Mouse (Mus musculus) retina, postnatal 1 day (tissue): ENCODE measurements around the gene Ctc1.

ENCODE experiments used
- DNase-seq: peaks from one replicate; pipeline ENCODE4 v3.0.0-alpha.2; 2012

Gene Ctc1

DNA sequence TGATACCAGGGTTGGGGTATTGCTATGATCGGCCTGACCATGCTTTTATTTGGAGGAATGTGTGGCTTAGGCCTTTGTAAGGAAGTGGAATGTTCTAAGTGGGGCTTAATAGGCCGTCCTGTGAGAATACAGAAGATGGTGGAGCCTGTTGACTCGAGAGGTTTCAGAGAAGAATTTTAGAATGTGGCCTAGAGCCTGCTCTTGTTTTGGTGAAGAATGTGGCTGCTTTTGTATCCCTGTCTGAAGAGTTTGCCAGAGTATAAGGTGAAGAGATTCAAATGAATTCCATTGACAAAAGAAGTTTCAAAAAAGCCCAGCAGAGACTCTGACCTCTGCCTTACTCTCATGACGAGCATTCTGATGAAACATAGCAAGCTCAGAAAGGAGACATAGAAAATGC lies 36.1 kb downstream of the Ctc1 start:
- DNase-seq: no peak

GRCm38 (mm10) chr11:69052824-69053421 lies 37.2 kb downstream of the Ctc1 start:
- DNase-seq: no peak

GRCm38 (mm10) chr11:69053848-69054247 lies 38.1 kb downstream of the Ctc1 start:
- DNase-seq: no peak

GRCm38 (mm10) chr11:69058265-69058664 lies 42.6 kb downstream of the Ctc1 start:
- DNase-seq: no peak

- no peak for DNase-seq
Observed at GRCm38 (mm10) chr11:69058729-69059356, 43.1 kb downstream of the Ctc1 start.

DNA sequence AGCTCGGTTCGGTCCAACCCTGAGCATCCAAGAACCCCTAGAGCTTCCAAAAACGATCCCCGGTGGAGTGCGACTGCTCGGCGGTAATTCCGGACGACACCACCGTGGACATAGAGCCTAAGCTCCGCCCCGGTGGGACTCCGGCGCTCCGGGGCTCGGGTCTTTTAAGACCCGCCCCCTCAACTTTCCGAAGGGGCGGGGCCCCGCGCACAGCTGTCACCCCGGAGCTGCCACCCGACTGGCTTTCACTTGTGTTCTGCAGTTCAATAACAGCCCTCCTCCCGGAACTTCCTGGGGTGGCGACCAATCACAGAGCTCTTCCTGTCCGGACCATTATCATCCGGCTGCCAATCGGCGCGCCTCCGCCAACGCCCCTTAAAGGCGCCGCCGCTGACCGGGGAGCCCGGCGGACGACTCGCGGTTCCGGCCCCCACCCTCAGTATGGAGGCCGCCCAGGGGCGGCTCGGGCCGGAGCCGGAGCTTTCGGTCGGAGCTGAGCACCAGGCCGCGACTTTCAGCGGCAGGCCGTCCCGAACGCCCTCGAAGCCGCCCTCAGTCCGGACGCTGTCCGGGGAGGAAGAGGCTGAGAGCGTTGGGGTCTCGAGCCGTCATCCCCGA lies 43.8 kb downstream of the Ctc1 start, which contains the start of gene Borcs6:
Borcs6 (plus strand) TSS at position 361 of the 618 bp plus-strand sequence.
- DNase-seq: peak; percentile 99

DNA sequence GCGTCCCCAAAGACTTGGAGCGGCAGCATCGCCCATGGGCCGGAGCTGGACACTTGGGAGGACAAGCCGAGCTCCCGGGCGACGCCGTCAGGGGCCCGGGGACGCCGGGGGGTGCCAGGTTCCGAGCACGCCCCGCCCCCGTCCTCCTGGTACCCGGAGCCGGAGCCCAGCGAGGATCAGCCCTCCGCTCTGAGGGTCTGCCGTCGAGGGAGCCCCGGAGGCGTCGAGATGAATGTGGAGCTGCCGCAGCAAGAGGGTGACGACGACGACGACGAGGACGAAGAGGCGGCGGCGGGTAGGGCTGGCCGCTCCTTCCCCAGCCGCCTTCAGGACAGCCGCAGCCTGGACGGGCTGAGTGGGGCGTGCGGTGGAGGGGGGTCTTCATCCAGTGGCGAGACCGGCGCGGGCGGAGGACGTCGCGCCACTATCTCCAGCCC lies 44.3 kb downstream of the Ctc1 start:
- no peak for DNase-seq

GRCm38 (mm10) chr11:69060448-69061254 lies 44.9 kb downstream of the Ctc1 start:
- peak; percentile 60 for DNase-seq

DNA sequence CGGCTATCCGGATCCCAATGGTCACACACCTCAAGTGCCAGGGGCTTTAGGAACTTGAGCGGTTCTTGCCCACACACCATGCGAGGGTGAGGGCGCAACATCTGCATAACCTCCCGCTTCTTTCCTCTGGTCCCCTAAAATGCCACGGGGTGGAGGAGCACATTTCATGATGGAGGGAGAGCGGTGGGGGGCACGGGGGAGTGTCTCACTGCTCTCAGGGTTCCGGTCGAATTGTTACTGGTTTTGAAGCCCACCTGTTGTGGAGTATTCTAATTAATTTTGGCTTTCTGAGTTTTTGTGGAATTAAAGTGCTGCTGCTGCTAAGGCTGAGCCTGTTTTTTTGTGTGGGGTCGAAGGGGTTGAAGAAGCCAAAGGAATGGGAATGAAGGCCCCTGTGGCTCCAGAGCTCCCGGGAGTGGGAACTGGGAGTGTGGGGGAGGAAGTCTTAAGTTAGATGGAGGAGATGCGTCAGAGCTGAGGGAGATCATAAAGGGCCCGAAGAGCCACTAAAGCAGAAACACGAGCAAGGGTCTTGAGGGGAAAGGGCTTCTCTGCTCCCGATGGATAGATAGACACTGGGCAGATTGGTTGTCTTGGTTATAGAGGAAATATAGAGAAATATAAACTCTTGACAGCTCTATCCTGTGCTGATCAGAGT lies 45.7 kb downstream of the Ctc1 start:
- peak; percentile 4 for DNase-seq

DNA sequence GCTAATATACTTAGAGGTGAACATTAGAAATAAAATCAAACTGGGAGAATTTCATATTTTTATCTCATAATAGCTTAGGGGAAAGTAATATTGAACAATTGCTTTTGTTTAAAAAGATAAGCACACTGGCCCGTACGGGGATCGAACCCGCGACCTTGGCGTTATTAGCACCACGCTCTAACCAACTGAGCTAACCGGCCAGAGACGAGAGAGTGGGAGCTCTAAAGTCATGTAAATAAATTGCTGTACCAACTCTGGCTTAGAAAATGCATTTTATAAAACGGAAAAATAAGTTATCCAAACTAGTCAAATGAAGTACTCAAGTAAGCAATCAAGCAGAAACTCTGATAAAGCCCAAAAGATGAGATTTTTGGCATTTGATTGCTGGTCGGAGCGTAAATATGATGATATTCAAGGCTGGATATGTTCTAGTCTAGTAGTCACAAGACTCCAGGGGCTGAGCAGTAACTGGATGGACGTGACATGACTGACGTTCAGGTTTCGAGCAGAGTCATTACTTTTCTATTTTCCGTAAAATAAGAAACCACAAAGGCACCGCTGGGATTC lies 46.6 kb downstream of the Ctc1 start:
- peak; percentile 80 for DNase-seq

- peak; percentile 94 for DNase-seq
Observed at GRCm38 (mm10) chr11:69062761-69063224, 47.1 kb downstream of the Ctc1 start.

DNA sequence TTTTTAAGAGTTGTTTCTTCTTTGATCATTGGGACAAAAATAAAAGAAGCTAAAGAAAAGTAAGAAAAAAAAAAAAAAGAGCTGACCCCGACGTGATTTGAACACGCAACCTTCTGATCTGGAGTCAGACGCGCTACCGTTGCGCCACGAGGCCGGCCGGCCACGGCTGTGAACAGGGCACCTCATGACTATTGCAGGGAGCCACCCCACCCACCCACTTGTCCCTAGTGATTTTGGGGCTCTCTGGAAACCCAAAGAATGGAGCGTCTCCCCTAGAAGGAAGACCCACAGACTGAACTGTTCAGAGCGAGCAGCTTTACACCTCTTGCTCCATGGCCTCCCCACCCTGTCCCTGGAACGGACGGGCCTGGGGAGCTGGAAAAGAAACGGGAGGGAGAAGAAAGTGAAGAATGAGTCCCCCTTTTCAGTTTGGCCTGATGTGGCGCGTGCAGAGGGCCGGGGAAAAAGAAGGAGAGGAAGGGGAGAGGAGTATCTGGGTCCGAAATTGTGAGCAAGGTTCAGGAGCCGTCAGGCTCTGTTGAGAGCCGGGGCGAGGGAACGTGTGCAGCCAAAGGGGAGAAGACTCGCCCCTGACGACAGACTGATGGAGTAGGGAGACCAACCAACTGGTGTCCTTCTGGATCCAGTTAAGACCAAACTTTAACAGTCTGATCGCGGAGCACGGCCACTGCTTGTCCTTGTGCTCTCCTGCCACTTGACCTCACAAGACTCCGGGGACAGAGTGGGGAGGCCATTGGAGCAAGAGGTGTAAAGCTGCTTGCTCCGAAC lies 47.9 kb downstream of the Ctc1 start:
- peak; percentile 86 for DNase-seq

- no peak for DNase-seq
Observed at GRCm38 (mm10) chr11:69064259-69065133, 48.8 kb downstream of the Ctc1 start.

GRCm38 (mm10) chr11:69065394-69065925 lies 49.7 kb downstream of the Ctc1 start:
- no peak for DNase-seq

- peak; percentile 64 for DNase-seq
Observed at GRCm38 (mm10) chr11:69066163-69066861, 50.6 kb downstream of the Ctc1 start.

- peak; percentile 94 for DNase-seq
Observed at GRCm38 (mm10) chr11:69066956-69067355, 51.2 kb downstream of the Ctc1 start.

GRCm38 (mm10) chr11:69067601-69068000 lies 51.9 kb downstream of the Ctc1 start:
- no peak for DNase-seq

DNA sequence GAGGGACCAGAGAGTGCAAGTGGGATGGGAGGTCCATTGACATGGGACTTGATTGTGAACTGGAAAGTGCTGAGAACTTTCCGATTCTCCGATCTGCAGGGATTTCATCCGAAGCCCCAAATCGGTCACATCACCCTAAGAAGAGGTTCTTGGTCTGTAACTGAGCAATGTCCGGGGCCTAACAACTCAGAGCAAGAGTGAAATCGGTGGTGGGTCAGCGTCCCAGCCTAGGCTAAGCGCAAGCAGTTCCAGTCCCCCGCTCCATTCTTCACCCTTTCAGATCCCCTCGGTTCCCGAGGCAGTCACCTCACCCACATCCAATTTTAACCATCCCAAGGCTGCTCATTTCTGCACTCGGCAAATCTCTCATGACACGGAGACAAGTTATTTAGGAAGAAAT lies 54.4 kb downstream of the Ctc1 start:
- no peak for DNase-seq

DNA sequence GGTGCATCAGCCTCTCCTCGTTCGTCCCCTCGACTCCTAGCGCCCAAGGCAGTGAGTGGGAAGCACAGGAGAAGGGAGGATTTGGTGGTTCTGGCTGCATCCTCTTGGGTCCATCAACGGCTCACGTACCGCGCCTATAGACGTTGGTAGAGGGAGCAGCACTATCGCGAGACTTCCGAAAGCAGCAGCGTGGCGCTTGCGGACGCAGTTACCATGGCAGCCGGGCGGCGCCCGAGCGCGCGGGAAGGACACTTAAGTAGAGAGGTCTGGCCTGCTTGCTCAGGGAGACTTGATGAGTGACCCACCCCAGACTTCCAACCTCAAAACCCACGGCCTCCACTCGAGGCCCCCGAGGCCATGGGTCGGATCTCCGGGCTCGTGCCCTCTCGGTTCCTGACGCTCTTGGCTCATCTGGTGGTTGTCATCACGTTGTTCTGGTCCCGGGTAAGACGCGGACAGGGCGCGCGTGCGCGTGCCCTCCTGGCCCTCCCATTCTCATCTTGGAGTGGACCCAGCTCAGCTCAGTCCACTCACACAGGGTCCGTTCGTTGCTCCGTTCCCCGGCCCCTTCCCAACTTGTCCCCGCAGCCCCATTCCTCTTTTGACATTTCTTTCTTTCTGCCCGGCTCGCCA lies 55.0 kb downstream of the Ctc1 start, which contains the start of gene Tmem107:
Tmem107 (plus strand) TSS at position 217 of the 633 bp plus-strand sequence.
- DNase-seq: peak; percentile 98
